Mouse (Mus musculus): Measurements from ENCODE around the gene Rdh16f1. TPM values are rescaled to one million over a fixed set of nuclear protein-coding genes. Genes with fewer than 3 reads are reported as not detected.
"Not testable (repeated sequence)": the region's sequence is repeated elsewhere in the genome, so short reads cannot be mapped to it uniquely, and the experiment has no call there.

Rdh16f1 gene
- polyA plus RNA-seq, 1 experiment from 2014 or later = 0.67 TPM

DNA sequence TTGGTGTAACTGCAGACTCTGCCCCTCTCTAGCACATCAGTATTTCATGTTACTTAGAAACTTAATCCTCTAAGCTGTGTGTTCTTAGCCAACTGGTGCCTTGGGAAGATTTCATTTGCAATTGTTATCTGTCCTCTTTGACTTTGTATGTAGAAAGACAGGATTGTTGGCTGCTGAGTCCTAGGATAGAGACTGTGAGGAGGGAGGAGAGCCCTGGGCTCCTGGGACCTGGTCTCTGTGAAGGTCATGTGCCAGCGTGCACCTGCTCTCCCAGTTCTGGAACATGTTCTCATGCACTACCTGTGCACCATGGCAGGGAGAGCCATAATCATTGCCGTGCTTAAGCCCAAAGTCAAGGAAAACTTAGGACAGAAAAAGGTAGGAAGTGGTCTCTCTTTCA is 42.0 kb downstream of the Rdh16f1 start:
- TF ChIP-seq CTCF (IDR thresholded peaks at IDR 0.05; ENCODE audit: low read depth) (no peak), EP300 (optimal IDR thresholded peaks at IDR 0.05) (no peak)
- Histone ChIP-seq H3K27ac (replicated peaks) (no peak overlapping the region), H3K9ac (ENCODE audit: low read length) (no peak overlapping the region), H3K9me3 (ENCODE audit: control insufficient read depth, low read length) (no peaks in the 10 kb centered on the region), H3K4me1 (replicated peaks; ENCODE audit: control insufficient read depth, insufficient read depth) (no peaks in the 10 kb centered on the region), H3K27me3 (ENCODE audit: control insufficient read depth, insufficient read depth, low read length) (no peaks in the 10 kb centered on the region), H3K36me3 (ENCODE audit: control insufficient read depth, insufficient read depth, low read length) (no peaks in the 10 kb centered on the region), H3K4me3 (ENCODE audit: low read depth, low read length) (no peak overlapping the region), H3K4me2 (replicated peaks; ENCODE audit: low read depth) (no peak overlapping the region)
- DNase-seq (ENCODE audit: low spot score) = no peak
- 71% methylated on average over 2 of the region's 2 CpGs for WGBS
- 0 out of 2 replicates have a peak, but pooled peaks have one; percentile 24 for ATAC-seq (ENCODE audit: low FRiP score, low TSS enrichment)

- Histone ChIP-seq H3K9ac (ENCODE audit: low read length) (no peak overlapping the region), H3K36me3 (ENCODE audit: control insufficient read depth, insufficient read depth, low read length) (no peaks in the 10 kb centered on the region), H3K4me2 (replicated peaks; ENCODE audit: low read depth) (no peak overlapping the region), H3K27ac (replicated peaks) (no peak overlapping the region), H3K9me3 (ENCODE audit: control insufficient read depth, low read length) (no peaks in the 10 kb centered on the region), H3K27me3 (ENCODE audit: control insufficient read depth, insufficient read depth, low read length) (no peaks in the 10 kb centered on the region), H3K4me3 (ENCODE audit: low read depth, low read length) (no peak overlapping the region), H3K4me1 (replicated peaks; ENCODE audit: control insufficient read depth, insufficient read depth) (no peaks in the 10 kb centered on the region)
- DNase-seq (ENCODE audit: low spot score) (no peak), ATAC-seq (ENCODE audit: low FRiP score, low TSS enrichment) (no peak)
- TF ChIP-seq EP300 (optimal IDR thresholded peaks at IDR 0.05) (no peak), CTCF (IDR thresholded peaks at IDR 0.05; ENCODE audit: low read depth) (no peak)
- 80% methylated on average over 5 of the region's 5 CpGs for WGBS
Observed at GRCm38 (mm10) chr10:127802236-127802635, 42.6 kb downstream of the Rdh16f1 start.

GRCm38 (mm10) chr10:127804416-127804815 is 44.8 kb downstream of the Rdh16f1 start:
- no peak for DNase-seq (ENCODE audit: low spot score)
- no peaks in the 10 kb centered on the region for H3K4me1 ChIP-seq (replicated peaks; ENCODE audit: control insufficient read depth, insufficient read depth)
- WGBS = 71% methylated on average over 7 of the region's 7 CpGs
- H3K36me3 ChIP-seq (ENCODE audit: control insufficient read depth, insufficient read depth, low read length) = no peaks in the 10 kb centered on the region
- TF ChIP-seq EP300 (optimal IDR thresholded peaks at IDR 0.05) (no peak), CTCF (IDR thresholded peaks at IDR 0.05; ENCODE audit: low read depth) (no peak)
- no peak overlapping the region for H3K9ac ChIP-seq (ENCODE audit: low read length)
- H3K27ac ChIP-seq (replicated peaks) = no peak overlapping the region
- H3K4me2 ChIP-seq (replicated peaks; ENCODE audit: low read depth) = no peak overlapping the region
- ATAC-seq (ENCODE audit: low FRiP score, low TSS enrichment) = no peak
- no peaks in the 10 kb centered on the region for H3K9me3 ChIP-seq (ENCODE audit: control insufficient read depth, low read length)
- no peak overlapping the region for H3K4me3 ChIP-seq (ENCODE audit: low read depth, low read length)
- no peaks in the 10 kb centered on the region for H3K27me3 ChIP-seq (ENCODE audit: control insufficient read depth, insufficient read depth, low read length)

DNA sequence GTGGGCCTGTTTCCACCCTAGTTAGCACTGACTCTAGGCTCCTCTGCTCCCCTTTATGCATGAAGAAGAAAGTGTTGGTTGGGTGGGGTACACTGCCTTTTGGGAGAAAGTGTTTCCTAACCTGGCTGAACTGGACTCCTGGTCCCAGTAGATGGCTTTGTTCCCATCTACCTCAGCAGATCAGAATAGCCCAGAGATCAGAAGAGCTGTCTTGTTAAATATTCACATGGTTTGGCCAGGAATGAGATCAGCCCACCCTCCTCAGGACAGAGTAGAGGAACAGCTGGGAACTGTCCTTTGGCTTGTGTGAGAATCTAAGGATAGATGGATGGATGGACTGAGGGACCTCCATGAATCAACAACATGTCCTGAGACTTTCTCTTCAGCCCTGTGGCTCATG is 56.3 kb downstream of the Rdh16f1 start:
- no peaks in the 10 kb centered on the region for H3K36me3 ChIP-seq (ENCODE audit: control insufficient read depth, insufficient read depth, low read length)
- ATAC-seq (ENCODE audit: low FRiP score, low TSS enrichment) (peak; percentile 12; the same call in 1 of the 2 replicates), DNase-seq (ENCODE audit: low spot score) (no peak)
- H3K4me2 ChIP-seq (replicated peaks; ENCODE audit: low read depth) = no peak overlapping the region
- H3K9me3 ChIP-seq (ENCODE audit: control insufficient read depth, low read length) = 0 out of 2 replicates have a peak, but pooled peaks cover 2% of the 10 kb centered on the region
- no peaks in the 10 kb centered on the region for H3K4me1 ChIP-seq (replicated peaks; ENCODE audit: control insufficient read depth, insufficient read depth)
- no peak overlapping the region for H3K4me3 ChIP-seq (ENCODE audit: low read depth, low read length)
- H3K9ac ChIP-seq (ENCODE audit: low read length) = no peak overlapping the region
- H3K27me3 ChIP-seq (ENCODE audit: control insufficient read depth, insufficient read depth, low read length) = no peaks in the 10 kb centered on the region
- no peak overlapping the region for H3K27ac ChIP-seq (replicated peaks)
- TF ChIP-seq CTCF (IDR thresholded peaks at IDR 0.05; ENCODE audit: low read depth) = no peak
- no peak for TF ChIP-seq EP300 (optimal IDR thresholded peaks at IDR 0.05)

DNA sequence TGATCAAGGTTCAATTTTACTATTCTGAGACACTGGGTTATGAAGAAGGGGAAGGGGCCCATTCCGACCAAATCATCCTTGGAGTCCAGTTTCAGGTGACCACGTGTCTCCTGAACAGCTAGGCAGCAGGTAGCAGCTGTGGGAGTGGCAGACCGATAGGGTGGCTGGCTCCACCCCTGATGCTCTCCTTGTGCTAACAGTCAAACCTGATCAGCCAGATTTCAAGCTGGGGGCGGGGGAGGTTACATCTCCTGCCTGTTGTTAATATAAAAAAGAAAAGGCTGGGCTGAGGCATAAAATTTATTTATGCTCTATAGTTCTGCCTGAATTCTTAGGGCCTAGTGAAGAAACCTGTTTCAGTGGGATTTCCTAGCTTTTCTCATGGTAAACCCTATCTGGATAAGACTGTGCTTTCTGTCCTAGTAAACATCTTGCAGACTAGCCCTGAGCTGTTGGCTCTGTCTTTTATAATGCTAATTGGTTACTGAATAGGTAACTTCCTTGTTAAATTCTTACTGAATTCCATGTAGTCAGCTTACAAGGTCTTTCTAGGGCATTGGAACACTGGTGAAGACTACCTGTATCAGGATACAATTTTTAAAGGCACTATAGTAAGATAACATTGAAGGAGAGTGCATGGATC is 57.8 kb downstream of the Rdh16f1 start:
- not testable (repeated sequence) for H3K4me3 ChIP-seq (ENCODE audit: low read depth, low read length); H3K27me3 ChIP-seq (ENCODE audit: control insufficient read depth, insufficient read depth, low read length); H3K4me2 ChIP-seq (replicated peaks; ENCODE audit: low read depth); H3K9me3 ChIP-seq (ENCODE audit: control insufficient read depth, low read length); ATAC-seq (ENCODE audit: low FRiP score, low TSS enrichment); H3K27ac ChIP-seq (replicated peaks); H3K4me1 ChIP-seq (replicated peaks; ENCODE audit: control insufficient read depth, insufficient read depth); H3K9ac ChIP-seq (ENCODE audit: low read length); H3K36me3 ChIP-seq (ENCODE audit: control insufficient read depth, insufficient read depth, low read length)
- peak; percentile 27 for DNase-seq (ENCODE audit: low spot score)
- WGBS = 52% methylated on average over 4 of the region's 4 CpGs

DNA sequence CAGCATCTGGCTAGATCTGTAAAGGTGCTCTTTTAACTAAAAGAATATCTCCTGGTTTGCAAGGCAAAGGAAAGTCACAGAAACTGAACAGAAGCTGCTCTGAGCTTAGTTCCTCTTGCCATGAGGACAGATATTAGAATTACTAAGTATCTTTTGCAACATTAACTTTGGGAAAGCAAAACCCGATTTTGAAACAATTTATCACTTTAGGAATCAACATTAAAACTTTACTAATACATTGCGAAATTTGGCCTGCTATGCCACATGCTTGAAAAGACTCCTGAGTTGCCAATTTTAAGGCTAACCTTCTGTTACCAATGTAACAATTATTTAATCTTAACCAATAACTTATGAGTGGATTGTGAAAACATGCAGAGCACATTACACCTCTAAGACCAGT is 62.2 kb downstream of the Rdh16f1 start:
- not testable (repeated sequence) for H3K4me3 ChIP-seq (ENCODE audit: low read depth, low read length); ATAC-seq (ENCODE audit: low FRiP score, low TSS enrichment); H3K27ac ChIP-seq (replicated peaks); H3K9me3 ChIP-seq (ENCODE audit: control insufficient read depth, low read length); DNase-seq (ENCODE audit: low spot score); H3K4me1 ChIP-seq (replicated peaks; ENCODE audit: control insufficient read depth, insufficient read depth); H3K4me2 ChIP-seq (replicated peaks; ENCODE audit: low read depth); H3K27me3 ChIP-seq (ENCODE audit: control insufficient read depth, insufficient read depth, low read length); H3K36me3 ChIP-seq (ENCODE audit: control insufficient read depth, insufficient read depth, low read length); H3K9ac ChIP-seq (ENCODE audit: low read length)
- WGBS = 82% methylated on average over 2 of the region's 2 CpGs
